Mouse (Mus musculus) heart, embryonic 11.5 days (tissue): ENCODE measurements around the gene Tdrd9. TPM values are rescaled to one million over a fixed set of nuclear protein-coding genes. Genes with fewer than 3 reads are reported as not detected.

Source experiments
- microRNA-seq: library from miRNA; unstranded; fragments of <30 nt; microRNA quantifications from one replicate; pipeline ENCODE4, GENCODE M21; 2016; ENCODE audit warnings: borderline number of aligned reads
- polyA plus RNA-seq: library from polyadenylated mRNA; unstranded; fragments of >200 nt; fragmentation: Nextera tagmentation; extraction: Ambion mirVana; gene quantifications from 2 replicates; pipeline ENCODE4 v1.2.1, GENCODE M21; 2014

Tdrd9 gene
- polyA plus RNA-seq, 1 experiment from 2014 or later = 0.31 TPM

Small RNAs within 50 kb of the gene (microRNA-seq; reads per million reads assigned to microRNA genes)
- gene Mir3073a (not detected), gene Mir3073b (not detected)

Other genes with a start within 250 kb of the Tdrd9 start
- 94.9 and 101 TPM in 2 replicates for gene Klc1, start 212.7 kb upstream of the Tdrd9 start, polyA plus RNA-seq
- gene Xrcc3, start 157.7 kb upstream of the Tdrd9 start, polyA plus RNA-seq = 7.9 and 8.8 TPM in 2 replicates
- gene Zfyve21, start 157.4 kb upstream of the Tdrd9 start, polyA plus RNA-seq = 83.3 and 93.7 TPM in 2 replicates
- 15.8 and 16.5 TPM in 2 replicates for gene Ppp1r13b, start 63.4 kb upstream of the Tdrd9 start, polyA plus RNA-seq
- gene Atp5mpl, start 4.6 kb upstream of the Tdrd9 start, polyA plus RNA-seq = 1,282 and 1,314 TPM in 2 replicates
- gene Rd3l, start 9.8 kb downstream of the Tdrd9 start, polyA plus RNA-seq = 1.2 and 1.5 TPM in 2 replicates
- gene Aspg, start 135.1 kb downstream of the Tdrd9 start, polyA plus RNA-seq = 0.56 and 1.4 TPM in 2 replicates
- 0.89 and 1.3 TPM in 2 replicates for gene Kif26a, start 174.6 kb downstream of the Tdrd9 start, polyA plus RNA-seq